Mouse (Mus musculus): ENCODE results near the gene Pgp. TPM values are rescaled to one million over a fixed set of nuclear protein-coding genes. Genes with fewer than 3 reads are reported as not detected.

Pgp gene
- polyA plus RNA-seq (2017; shearing (Covaris generic)), result 14.9 TPM

DNA sequence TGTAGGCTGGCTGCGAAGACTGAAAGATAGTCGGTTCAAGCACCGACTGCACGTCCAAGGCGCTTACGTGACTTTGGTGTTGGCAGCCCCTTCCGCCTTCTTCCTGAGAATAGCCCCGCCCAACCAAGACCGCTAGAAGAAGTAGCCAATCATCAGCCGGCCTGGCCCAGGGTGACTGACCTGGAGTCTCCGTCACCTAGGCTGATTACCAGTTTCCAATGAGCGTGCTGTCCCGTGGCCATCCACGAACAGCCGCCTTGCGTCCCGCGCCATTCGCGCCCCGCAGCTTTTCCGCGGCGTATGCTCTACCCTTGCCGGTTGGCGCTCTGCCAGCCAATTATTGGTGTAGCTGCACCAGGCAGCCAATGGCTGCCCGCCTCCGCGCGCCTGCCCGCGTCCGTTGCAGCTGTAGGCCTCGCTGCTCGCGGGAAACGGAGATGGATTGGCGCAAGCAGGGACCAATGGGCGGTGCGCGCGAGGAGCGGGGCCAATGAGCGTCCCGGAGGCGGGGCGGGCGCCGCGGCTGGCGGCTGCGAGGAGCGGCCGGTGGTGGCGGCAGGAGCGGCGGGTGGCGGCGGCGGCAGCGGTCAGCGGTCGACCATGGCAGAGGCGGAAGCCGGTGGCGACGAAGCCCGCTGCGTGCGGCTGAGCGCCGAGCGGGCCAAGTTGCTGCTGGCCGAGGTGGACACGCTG is at the start of gene Pgp, which contains the start of gene E4f1:
Pgp (plus strand) TSS at position 483 of the 693 bp plus-strand sequence.
E4f1 (minus strand) TSS at position 404 of the 693 bp plus-strand sequence.

DNA sequence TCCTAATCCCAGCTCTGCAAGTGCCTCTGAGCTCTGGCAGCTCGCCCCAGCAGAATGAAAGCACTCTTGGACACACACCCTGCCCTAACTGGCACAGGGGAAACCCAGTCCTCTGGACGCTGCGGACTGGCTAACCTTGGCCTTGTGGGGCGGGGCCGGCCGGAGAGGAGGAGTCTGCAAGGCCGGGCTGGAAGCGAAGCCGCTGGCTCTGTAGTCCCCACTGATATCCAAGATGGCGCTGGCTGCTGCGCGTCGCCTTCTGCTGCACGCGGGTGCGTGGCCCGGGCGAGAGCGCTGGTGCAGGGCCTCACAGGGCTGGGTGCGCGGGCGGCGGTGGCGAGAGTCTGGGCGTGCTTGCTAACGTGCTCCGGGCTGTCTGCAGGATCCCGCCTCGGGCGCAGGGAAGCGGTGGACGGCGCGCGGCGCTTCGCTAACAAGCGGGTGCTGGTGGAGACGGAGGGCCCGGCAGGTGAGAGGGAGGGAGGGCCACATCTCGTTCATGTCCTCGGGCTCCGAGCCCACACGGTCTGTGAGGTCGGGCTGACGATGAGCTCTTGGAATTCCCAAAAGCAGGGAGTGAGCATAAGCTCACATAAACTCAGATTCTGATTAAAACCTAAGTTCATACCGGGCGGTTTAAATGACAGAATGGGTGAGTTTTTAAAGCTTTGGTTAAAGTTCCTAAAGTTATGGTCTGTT is 43.6 kb upstream of the Pgp start, which contains the start of gene Eci1:
Eci1 (plus strand) TSS at position 171 of the 699 bp plus-strand sequence.

DNA sequence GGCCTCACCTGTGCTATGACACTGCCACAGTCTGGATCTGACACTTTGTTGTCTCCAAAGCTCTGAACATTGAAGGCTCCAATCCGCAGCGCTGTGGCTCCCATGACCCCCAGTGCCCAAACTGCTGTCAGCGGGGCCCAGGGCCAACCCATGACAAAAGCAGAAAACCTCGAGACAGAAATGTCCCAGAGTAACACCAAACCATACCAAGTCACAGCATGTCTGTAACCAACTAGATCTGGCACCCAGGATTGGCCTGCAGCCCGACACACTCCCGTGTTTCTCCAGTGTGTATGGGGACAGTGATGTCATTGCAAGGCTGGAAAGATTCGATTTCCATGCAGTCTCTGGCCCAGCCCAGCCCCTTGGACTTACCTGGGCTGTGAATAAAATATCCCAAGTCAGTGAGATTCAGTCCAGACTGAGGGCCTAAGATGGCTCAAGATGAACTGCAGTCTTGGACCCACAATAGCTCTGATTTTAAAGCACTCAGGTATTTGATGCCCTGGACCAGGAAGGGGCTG is 27.5 kb upstream of the Pgp start, which contains the start of gene Dnase1l2:
Dnase1l2 (minus strand) TSS at position 474 of the 524 bp plus-strand sequence.

DNA sequence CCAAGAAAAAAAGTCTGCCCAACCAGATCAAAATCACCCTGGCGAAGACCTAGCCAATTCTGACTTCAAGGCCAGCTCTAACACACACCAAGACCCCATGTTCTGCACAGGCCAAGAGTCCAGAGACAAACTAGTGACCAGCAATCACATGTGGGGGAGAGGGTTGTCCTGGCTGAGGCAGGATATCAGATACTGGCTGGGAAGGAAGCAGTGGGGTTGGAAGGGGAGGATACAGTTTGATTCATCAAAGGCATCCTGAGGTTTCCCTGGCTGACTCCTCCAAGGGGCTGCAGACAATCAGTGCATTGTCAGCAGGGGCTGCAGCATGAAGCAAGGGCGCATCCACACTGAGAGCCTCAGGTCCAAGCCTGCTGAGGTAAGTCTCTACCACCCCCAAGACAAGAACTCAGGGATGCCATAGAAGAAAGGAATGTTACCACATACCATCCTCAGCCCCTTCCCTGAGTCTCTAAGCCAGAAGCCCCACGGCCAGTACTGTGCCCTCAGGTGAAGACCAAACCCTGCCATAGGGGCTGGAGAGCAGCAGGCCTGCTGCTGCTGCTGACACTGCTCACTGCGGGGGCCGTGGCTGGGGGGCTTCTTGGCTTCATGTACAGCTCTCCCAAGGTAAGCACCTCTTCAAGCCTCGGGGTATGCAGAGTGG is 3.6 kb downstream of the Pgp start, which contains the start of gene Bricd5:
Bricd5 (plus strand) TSS at position 273 of the 664 bp plus-strand sequence.

DNA sequence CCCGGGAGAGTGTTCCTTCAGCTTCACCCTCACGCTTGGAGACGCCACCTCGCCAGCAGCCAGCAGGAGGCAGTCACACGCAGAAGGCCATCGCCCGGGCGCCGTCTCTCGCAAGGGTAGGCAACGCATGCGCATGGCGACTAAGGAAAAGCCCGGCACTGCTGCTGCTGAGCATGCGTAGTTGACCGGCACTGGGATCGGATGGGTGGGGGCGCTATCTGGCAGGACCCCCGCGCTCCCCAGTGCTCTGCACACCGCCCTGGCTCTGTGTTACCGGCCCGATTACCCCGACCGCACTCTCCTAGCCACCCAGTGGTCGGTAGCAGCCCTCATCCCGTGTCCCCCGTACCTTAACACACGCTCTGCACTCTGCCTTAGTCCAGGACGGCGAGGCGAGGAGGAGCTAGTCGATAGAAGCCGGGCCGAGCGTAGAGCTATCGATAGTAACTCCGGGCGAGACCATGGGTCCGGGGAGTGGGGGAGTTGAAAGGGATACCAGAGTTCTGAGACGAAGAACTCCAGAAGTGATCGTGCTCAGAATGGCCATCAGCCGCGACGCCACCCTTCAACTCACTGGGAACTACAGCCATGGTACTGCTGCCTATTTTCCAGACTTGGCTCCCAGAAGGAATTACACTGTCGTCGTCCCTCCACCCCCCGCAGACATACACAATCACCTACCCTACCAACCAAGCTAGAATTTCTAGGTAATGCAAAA is 8.6 kb downstream of the Pgp start, which contains the start of gene Mlst8:
Mlst8 (minus strand) TSS at position 416 of the 718 bp plus-strand sequence.

DNA sequence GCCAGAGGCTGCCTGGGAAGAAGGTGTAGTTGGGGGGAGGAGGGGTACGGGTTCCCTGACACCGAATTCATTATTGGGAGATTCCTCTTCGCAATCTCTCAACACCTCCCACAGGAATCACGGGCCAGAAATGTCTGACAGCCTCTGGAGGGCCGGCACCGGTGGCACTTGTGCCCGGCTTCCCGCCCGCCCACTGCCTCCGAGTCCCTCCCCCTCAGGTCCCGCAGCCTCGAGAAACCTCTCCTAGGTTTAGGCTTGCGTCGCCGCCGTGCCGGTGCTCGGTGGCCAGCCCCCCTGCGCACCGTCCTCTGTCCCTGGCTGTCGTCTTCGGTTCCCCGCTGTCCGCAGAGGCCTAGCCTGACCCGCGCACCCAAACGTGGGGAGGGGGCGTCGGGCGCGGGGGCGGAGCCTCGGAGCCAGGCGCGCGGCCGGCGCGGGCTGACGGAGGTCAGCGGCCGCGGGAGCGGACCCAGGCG is 18.0 kb downstream of the Pgp start, which contains the start of gene Caskin1:
Caskin1 (plus strand) TSS at position 416 of the 476 bp plus-strand sequence.

Other genes starting within 250 kb of the Pgp start
- gene Tedc2, start 249.5 kb upstream of the Pgp start, polyA plus RNA-seq (2017; shearing (Covaris generic)), result 3.1 TPM
- gene Ccnf, start 218.9 kb upstream of the Pgp start, polyA plus RNA-seq (2017; shearing (Covaris generic)), result 1.4 TPM
- 0.46 TPM for gene Abca17, start 119.3 kb upstream of the Pgp start, polyA plus RNA-seq (2017; shearing (Covaris generic))
- 18.0 TPM for gene Abca3, start 118.4 kb upstream of the Pgp start, polyA plus RNA-seq (2017; shearing (Covaris generic))
- gene Rnps1, start 55.8 kb upstream of the Pgp start, polyA plus RNA-seq (2017; shearing (Covaris generic)), result 197 TPM
- 57.8 TPM for gene Eci1, start 43.8 kb upstream of the Pgp start, polyA plus RNA-seq (2017; shearing (Covaris generic))
- gene Dnase1l2, start 27.3 kb upstream of the Pgp start, polyA plus RNA-seq (2017; shearing (Covaris generic)), result 2.1 TPM
- gene E4f1, start 79 bp upstream of the Pgp start, polyA plus RNA-seq (2017; shearing (Covaris generic)), result 118 TPM
- 0.74 TPM for gene Bricd5, start 3.5 kb downstream of the Pgp start, polyA plus RNA-seq (2017; shearing (Covaris generic))
- gene Mlst8, start 8.7 kb downstream of the Pgp start, polyA plus RNA-seq (2017; shearing (Covaris generic)), result 18.7 TPM
- 0.39 TPM for gene Caskin1, start 18.2 kb downstream of the Pgp start, polyA plus RNA-seq (2017; shearing (Covaris generic))
- 57.3 TPM for gene Traf7, start 57.5 kb downstream of the Pgp start, polyA plus RNA-seq (2017; shearing (Covaris generic))
- 2.1 TPM for gene Rab26, start 63.8 kb downstream of the Pgp start, polyA plus RNA-seq (2017; shearing (Covaris generic))
- gene Pkd1, start 79.4 kb downstream of the Pgp start, polyA plus RNA-seq (2017; shearing (Covaris generic)), result 41.2 TPM
- gene Tsc2, start 162.2 kb downstream of the Pgp start, polyA plus RNA-seq (2017; shearing (Covaris generic)), result 34.6 TPM
- 3.4 TPM for gene Nthl1, start 162.3 kb downstream of the Pgp start, polyA plus RNA-seq (2017; shearing (Covaris generic))
- not detected for gene Slc9a3r2, start 179.9 kb downstream of the Pgp start, polyA plus RNA-seq (2017; shearing (Covaris generic))
- gene Npw, start 188.1 kb downstream of the Pgp start, polyA plus RNA-seq (2017; shearing (Covaris generic)), result not detected
- gene Zfp598, start 199.3 kb downstream of the Pgp start, polyA plus RNA-seq (2017; shearing (Covaris generic)), result 17.8 TPM
- 1.9 TPM for gene Syngr3, start 219.6 kb downstream of the Pgp start, polyA plus RNA-seq (2017; shearing (Covaris generic))
- 27.8 TPM for gene Gfer, start 225.8 kb downstream of the Pgp start, polyA plus RNA-seq (2017; shearing (Covaris generic))
- gene Noxo1, start 225.8 kb downstream of the Pgp start, polyA plus RNA-seq (2017; shearing (Covaris generic)), result 2.1 TPM
- 45.0 TPM for gene Tbl3, start 237.3 kb downstream of the Pgp start, polyA plus RNA-seq (2017; shearing (Covaris generic))
- not detected for gene Rnf151, start 247.7 kb downstream of the Pgp start, polyA plus RNA-seq (2017; shearing (Covaris generic))
- 933 TPM for gene Rps2, start 247.7 kb downstream of the Pgp start, polyA plus RNA-seq (2017; shearing (Covaris generic))

All from effector memory CD4-positive, alpha-beta T cell, adult 7 months (primary cell).